Comparison of ENCODE assay signal across 8 mouse cellular contexts in the genomic region with DNA sequence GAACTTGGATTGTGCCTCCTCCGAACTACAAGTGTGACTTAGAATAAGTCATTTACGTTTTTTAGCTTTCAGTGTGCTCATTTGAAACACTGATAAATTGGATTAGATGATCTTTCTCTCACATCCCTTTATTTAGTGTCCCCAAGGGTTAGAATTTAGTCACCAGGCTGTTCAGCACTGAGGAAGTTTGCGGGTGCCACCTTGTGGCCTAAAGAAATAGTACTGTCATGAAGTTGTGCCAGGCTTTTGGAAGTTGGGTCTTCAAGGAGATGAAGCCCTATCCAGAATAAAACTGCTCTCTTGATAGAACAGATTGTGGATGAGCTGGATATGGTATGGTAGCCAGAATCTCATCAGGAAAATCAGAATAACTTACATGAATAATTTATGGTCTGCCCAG. TPM values are rescaled to one million over a fixed set of nuclear protein-coding genes. Genes with fewer than 3 reads are reported as not detected.
DNase-seq lines count a peak whose midpoint lies in the region; ATAC-seq and TF ChIP-seq lines count a peak whose summit lies in the region.

No protein-coding gene starts in this region.

- H3K27ac ChIP-seq in hindbrain, embryonic 10.5 days: no peak overlapping the region
- no peak overlapping the region for H3K27ac ChIP-seq in hindbrain, embryonic 12.5 days
- H3K27ac ChIP-seq in forebrain, embryonic 12.5 days: no peak overlapping the region
- no peak overlapping the region for H3K27ac ChIP-seq in thymus, adult 2 months (ENCODE audit: control insufficient read depth, insufficient read depth, low read length)

- no peaks in the 10 kb centered on the region for H3K36me3 ChIP-seq in hindbrain, embryonic 10.5 days
- no peaks in the 10 kb centered on the region for H3K36me3 ChIP-seq in hindbrain, embryonic 12.5 days
- H3K36me3 ChIP-seq in forebrain, embryonic 12.5 days (replicated peaks): no peaks in the 10 kb centered on the region
- H3K36me3 ChIP-seq in thymus, adult 2 months (ENCODE audit: control insufficient read depth, insufficient read depth, low read length): no peaks in the 10 kb centered on the region

- DNase-seq in hindbrain, embryonic 10.5 days (ENCODE audit: low spot score): peak; percentile 35
- peak; percentile 66 for DNase-seq in adrenal gland, postnatal 10 days
- peak; percentile 61 for DNase-seq in layer of hippocampus, adult 9-10 months (ENCODE audit: low spot score)
- DNase-seq in neural tube, embryonic 10.5 days (ENCODE audit: extremely low spot score, low spot score): peak; percentile 31
- DNase-seq in thymus, adult 2 months: no peak
- DNase-seq in spleen, postnatal 36 days (ENCODE audit: low spot score in 2 of 2): no peak

- H3K27me3 ChIP-seq in hindbrain, embryonic 10.5 days (ENCODE audit: insufficient read depth, poor library complexity, severe bottlenecking): no peaks in the 10 kb centered on the region
- no peaks in the 10 kb centered on the region for H3K27me3 ChIP-seq in hindbrain, embryonic 12.5 days
- H3K27me3 ChIP-seq in forebrain, embryonic 12.5 days: no peaks in the 10 kb centered on the region
- no peaks in the 10 kb centered on the region for H3K27me3 ChIP-seq in thymus, adult 2 months (ENCODE audit: control insufficient read depth, insufficient read depth, low read length)

- H3K9ac ChIP-seq in hindbrain, embryonic 12.5 days: no peak overlapping the region
- H3K9ac ChIP-seq in forebrain, embryonic 12.5 days: no peak overlapping the region

- no peak for TF ChIP-seq CTCF in thymus, adult 2 months (IDR thresholded peaks at IDR 0.05; ENCODE audit: borderline replicate concordance, control insufficient read depth, extremely low read depth, insufficient read depth, low read length, poor library complexity)

- no peak overlapping the region for H3K4me3 ChIP-seq in hindbrain, embryonic 10.5 days
- no peak overlapping the region for H3K4me3 ChIP-seq in hindbrain, embryonic 12.5 days
- H3K4me3 ChIP-seq in forebrain, embryonic 12.5 days (replicated peaks): no peak overlapping the region
- H3K4me3 ChIP-seq in thymus, adult 2 months (ENCODE audit: control insufficient read depth, insufficient read depth, low read length): no peak overlapping the region

- 27% methylated on average over 3 of the region's 3 CpGs for WGBS in hindbrain, embryonic 10.5 days
- WGBS in hindbrain, embryonic 12.5 days: 23% methylated on average over 3 of the region's 3 CpGs
- 26% methylated on average over 3 of the region's 3 CpGs for WGBS in forebrain, embryonic 12.5 days
- 26% methylated on average over 3 of the region's 3 CpGs for WGBS in thymus, adult 2 months

- H3K9me3 ChIP-seq in hindbrain, embryonic 10.5 days: no peaks in the 10 kb centered on the region
- H3K9me3 ChIP-seq in hindbrain, embryonic 12.5 days (replicated peaks): no peaks in the 10 kb centered on the region
- H3K9me3 ChIP-seq in forebrain, embryonic 12.5 days: no peaks in the 10 kb centered on the region

- H3K4me1 ChIP-seq in hindbrain, embryonic 10.5 days (replicated peaks): no peaks in the 10 kb centered on the region
- no peaks in the 10 kb centered on the region for H3K4me1 ChIP-seq in hindbrain, embryonic 12.5 days
- H3K4me1 ChIP-seq in forebrain, embryonic 12.5 days: no peaks in the 10 kb centered on the region
- no peaks in the 10 kb centered on the region for H3K4me1 ChIP-seq in thymus, adult 2 months (replicated peaks; ENCODE audit: control insufficient read depth, insufficient read depth, low read length)

- TF ChIP-seq POLR2A in thymus, adult 2 months (IDR thresholded peaks at IDR 0.05; ENCODE audit: control insufficient read depth, extremely low read depth, insufficient read depth, low read length, poor library complexity): no peak

- H3K4me2 ChIP-seq in hindbrain, embryonic 12.5 days (replicated peaks): no peak overlapping the region
- H3K4me2 ChIP-seq in forebrain, embryonic 12.5 days: no peak overlapping the region

- ATAC-seq in hindbrain, embryonic 12.5 days (ENCODE audit: low FRiP score): no peak
- peak; percentile 72; the same call in 1 of the 2 replicates for ATAC-seq in forebrain, embryonic 12.5 days (ENCODE audit: low FRiP score)

RNA-seq across cellular contexts. Expression of gene Adcyap1, which starts 57.7 kb away (rescaled TPM):
- polyA plus RNA-seq in hindbrain, embryonic 10.5 days (2016; fragmentation: Nextera tagmentation; extraction: Ambion mirVana): 4.8 and 13.6 TPM in 2 replicates
- polyA plus RNA-seq in hindbrain, embryonic 12.5 days (2016; fragmentation: Nextera tagmentation; extraction: Ambion mirVana): 20.5 and 21.8 TPM in 2 replicates
- total RNA-seq in adrenal gland, postnatal 10 days (2021): under 1 TPM in 1 of 2 experiments, not detected in 1; 0.15 TPM
- polyA plus RNA-seq in forebrain, embryonic 12.5 days (2016; fragmentation: Nextera tagmentation; extraction: Ambion mirVana): 6.8 and 7.9 TPM in 2 replicates
- 0.77 and 1.4 TPM in 2 replicates for polyA plus RNA-seq in thymus, adult 2 months (2012; rRNA removed)

Comparison
In these comparisons a context has a peak if more than half of its experiments do, and no peak if none do; other contexts are left out.
1. DNase-seq: peak in hindbrain, embryonic 10.5 days (single experiment), adrenal gland, postnatal 10 days (single experiment), layer of hippocampus, adult 9-10 months (single experiment) and neural tube, embryonic 10.5 days (single experiment); none in thymus, adult 2 months (single experiment) and spleen, postnatal 36 days (0 of 2).